Mouse (Mus musculus): ENCODE measurements at regions not wholly inside any gene's neighbourhood (a gene's known extent, or its start where the extent isn't known, plus 50 kb on each side); places are given as distances from the start of the nearest gene placed in this dataset.
A peak's percentile ranks its signal among the peaks of the same experiment; 100 is the strongest.

- no peak for DNase-seq (ENCODE audit: low spot score in 2 of 2)
- intact Hi-C loops (cut with DNase I), result no loop called here
Measured at GRCm38 (mm10) chr10:43765275-43765674, 136.3 kb downstream of the Qrsl1 start.

GRCm38 (mm10) chr10:43765829-43766486 lies 135.6 kb downstream of the Qrsl1 start:
- intact Hi-C loops (cut with DNase I), result no loop called here
- DNase-seq (ENCODE audit: low spot score in 2 of 2), result no peak

DNA sequence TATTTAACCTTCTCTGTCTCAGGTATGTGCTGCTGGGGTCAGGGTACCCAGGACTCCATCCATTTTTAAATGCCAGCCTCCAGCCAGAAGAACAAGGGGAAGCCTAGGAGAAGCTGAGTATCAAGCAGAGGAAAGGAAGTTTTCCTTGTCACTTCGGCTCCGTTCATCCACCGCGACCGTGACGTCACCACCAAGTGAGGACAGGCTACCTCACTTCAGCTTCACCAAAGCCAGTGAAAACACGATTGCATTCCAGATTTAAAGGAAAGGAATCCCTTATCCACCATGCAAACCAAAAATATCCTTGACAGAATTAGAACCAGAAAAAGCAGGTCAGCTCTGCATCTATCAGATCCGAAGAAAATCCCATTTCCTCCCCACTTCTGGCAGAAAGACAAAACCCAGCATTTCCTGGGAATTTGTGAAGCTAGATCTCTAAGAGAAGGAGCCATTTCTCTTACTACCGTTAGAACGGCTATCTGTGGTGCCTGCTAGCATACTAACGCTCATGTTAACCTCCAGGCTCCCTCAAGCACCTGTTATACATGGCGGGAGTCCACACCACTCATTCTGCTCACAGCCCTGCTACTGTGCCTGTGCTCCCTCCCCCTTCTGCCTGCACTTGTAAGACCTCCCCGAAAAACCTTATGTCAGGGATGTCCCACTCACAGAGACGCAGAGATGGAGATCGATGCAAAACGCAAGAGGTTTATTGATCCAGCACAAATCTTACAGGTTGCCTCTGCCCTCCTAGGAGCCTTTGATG lies 133.4 kb downstream of the Qrsl1 start:
- intact Hi-C loops (cut with DNase I), result no loop called here
- peak; percentile 9 to 26 for DNase-seq (ENCODE audit: low spot score in 2 of 2)

GRCm38 (mm10) chr10:43769026-43769425 lies 132.5 kb downstream of the Qrsl1 start:
- DNase-seq (ENCODE audit: low spot score in 2 of 2), result no peak
- intact Hi-C loops (cut with DNase I), result no loop called here

DNA sequence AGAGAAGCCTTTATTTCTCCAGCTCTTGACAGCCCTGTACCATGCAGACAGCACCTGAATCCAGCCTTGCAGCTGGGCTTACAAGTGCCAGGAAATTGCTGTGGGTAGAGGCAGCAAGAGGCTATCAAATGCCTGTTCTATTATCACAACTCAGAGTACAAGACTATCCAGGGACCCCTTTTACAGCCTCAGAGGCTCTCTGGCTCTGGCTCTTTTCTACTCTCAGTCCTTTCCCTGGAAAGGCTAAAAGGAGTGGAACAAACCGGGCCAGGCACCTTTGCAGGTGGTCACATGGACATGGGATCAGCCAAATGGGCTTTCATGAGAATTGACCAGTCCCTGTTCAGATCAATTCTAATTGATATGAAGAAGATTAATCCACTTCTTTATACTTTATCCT lies 125.7 kb downstream of the Qrsl1 start:
- intact Hi-C loops (cut with DNase I), result no loop called here
- DNase-seq (ENCODE audit: low spot score in 2 of 2), result no peak

DNA sequence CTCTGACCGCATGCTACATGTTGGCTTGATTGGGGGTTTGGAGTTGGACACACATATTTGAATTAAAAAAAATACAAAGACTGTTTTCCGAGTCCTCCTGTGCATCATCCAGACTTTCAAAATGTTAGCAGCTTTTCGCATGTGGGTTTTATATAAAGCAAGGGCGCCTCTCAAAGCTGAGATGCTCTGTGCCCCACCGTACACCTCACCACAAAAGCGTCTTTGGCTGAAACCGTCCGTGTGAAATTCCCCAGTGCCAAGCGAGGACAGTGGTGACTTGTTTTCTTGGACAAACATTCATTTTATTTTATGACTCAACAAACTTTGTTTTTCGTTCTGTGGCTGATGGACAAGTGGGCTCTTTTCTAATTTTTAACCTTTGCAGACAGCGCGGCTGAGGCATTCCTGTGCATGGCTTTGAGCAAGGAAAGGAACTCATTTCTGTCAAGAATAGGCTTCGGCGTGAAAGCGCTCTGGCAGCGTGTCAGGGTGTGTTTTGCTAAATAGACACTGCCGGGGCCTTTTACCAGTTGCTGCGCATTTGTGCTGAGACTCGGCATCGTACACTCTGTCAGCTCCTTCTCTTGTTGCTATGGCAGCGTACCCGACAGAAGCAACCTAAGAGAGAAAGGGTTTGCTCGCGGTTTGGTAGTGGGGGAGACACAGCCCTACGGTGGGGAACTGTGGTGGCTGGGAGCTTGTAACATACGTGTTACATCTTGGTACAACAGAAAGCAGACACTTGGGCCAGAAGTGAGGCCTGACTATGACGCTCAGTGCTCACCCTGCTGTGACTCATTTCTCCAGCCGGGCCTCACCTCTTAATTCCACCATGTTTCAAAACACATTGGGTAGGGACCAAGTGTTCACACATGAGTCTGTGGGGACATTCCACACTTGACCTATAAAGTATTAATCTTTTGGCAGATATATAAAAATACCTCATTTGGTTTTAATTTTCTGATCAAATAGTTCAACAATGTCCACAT lies 123.6 kb downstream of the Qrsl1 start:
- intact Hi-C loops (cut with DNase I), result no loop called here
- peak; percentile 57 to 59 for DNase-seq (ENCODE audit: low spot score in 2 of 2)

DNA sequence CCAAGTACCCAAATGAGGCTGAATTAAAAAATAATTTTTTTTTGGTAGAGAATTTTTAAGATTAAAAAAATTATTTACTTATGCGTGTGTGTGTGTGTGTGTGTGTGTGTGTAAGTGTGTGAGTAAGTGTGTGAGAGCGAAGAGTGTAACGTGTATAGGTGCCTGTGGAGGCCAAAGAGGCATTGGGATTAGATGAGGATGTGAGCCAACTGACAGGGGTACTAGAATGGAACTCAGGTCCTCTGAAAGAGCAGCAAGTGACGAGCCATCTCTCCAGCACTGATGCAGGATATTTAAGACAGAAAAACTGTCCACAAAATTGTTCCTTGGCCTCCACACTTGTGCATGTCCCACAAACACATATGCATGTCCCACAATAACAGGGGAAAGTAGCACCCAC lies 121.0 kb downstream of the Qrsl1 start:
- no peak for DNase-seq (ENCODE audit: low spot score in 2 of 2)
- intact Hi-C loops (cut with DNase I), result no loop called here

- intact Hi-C loops (cut with DNase I), result no loop called here
- DNase-seq (ENCODE audit: low spot score in 2 of 2), result no peak
Measured at GRCm38 (mm10) chr10:43783304-43783703, 118.2 kb downstream of the Qrsl1 start.

DNA sequence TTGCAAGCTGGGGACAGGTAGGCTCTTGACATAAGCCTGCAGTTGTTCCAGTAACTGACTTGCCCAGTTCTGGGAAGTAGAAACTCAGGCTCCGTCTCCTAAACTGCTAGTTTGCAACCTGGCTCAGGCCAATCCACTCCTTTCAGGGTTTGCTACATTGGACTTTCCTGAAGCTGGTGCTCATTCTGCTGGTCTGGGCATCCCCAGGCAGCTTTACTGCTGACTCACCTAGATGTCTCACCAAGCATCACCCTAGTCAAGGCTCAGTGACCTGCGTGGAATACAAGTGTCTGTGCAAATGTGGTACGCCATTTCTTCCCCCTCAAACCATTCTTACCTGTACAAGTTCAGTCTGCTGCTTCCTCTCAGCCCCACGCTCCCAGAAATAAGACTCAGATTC lies 110.8 kb downstream of the Qrsl1 start:
- intact Hi-C loops (cut with DNase I), result no loop called here

GRCm38 (mm10) chr10:43791525-43792021 lies 110.0 kb downstream of the Qrsl1 start:
- intact Hi-C loops (cut with DNase I), result no loop called here
- DNase-seq (ENCODE audit: low spot score in 2 of 2), result no peak

More for the DNA sequence above, 110.8 kb downstream of the Qrsl1 start:
- no peak for DNase-seq (ENCODE audit: low spot score in 2 of 2)

GRCm38 (mm10) chr10:43792618-43793017 lies 108.9 kb downstream of the Qrsl1 start:
- no peak for DNase-seq (ENCODE audit: low spot score in 2 of 2)
- intact Hi-C loops (cut with DNase I), result no loop called here

DNA sequence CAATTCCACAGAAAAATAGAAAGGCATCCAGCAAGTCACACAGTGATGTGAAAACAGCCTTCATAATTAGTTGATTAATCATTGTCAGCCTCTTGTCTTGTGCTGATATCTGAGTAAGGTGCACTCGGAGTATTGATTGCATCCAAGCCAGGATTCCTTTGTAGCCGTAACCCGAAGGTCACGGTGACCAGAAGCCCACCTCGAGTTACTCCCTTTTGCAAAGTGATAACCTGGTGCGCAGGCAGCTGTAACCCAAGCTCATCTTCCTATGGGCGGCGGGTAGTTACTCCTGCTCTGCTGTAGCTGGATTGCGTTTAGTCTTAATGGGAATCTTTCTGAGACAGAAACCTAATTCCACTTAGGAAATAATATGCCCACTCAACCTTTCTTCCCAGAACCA lies 107.0 kb downstream of the Qrsl1 start:
- intact Hi-C loops (cut with DNase I), result no loop called here

DNA sequence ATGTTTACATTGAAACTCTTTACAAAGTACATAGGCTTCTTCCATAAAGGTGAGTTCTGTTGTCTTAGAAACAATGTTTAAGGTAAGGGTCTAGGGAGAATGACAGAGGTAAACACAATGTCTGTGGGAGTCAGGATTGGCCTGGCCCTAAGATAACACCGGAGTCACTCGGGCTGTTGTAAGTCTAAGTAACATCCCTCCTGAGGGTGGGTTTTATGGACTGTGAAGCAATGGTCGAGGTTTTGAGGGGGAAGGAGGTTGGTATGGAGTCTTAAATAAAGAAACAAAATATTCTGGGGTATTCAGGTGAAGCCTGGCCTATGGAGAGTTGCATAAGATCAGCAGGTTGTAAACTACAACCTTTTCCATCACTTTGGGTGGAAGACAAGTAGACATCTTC lies 101.5 kb downstream of the Qrsl1 start:
- intact Hi-C loops (cut with DNase I), result no loop called here
- DNase-seq (ENCODE audit: low spot score in 2 of 2), result no peak

More for the DNA sequence above, 107.0 kb downstream of the Qrsl1 start:
- DNase-seq (ENCODE audit: low spot score in 2 of 2), result no peak

DNA sequence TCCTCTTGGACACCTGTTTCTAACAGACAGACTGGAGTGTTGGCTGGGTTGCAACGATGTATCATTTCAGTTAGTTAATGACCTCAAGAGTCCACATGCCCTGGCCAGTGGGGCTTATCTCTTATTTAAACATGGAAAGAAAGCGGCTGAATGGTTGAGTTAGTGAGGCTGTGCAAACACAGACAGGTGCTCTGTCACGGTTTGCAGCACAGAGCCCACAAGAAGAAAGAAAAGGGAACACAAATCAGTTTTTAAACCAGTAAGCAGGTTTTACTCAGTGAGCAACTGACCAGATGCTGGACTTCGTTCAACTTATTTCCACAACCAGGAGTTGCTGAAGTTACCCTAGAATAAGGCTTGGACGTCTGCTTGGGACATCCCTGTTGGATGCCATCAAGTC lies 86.3 kb downstream of the Qrsl1 start:
- no peak for DNase-seq (ENCODE audit: low spot score in 2 of 2)
- intact Hi-C loops (cut with DNase I), result no loop called here

DNA sequence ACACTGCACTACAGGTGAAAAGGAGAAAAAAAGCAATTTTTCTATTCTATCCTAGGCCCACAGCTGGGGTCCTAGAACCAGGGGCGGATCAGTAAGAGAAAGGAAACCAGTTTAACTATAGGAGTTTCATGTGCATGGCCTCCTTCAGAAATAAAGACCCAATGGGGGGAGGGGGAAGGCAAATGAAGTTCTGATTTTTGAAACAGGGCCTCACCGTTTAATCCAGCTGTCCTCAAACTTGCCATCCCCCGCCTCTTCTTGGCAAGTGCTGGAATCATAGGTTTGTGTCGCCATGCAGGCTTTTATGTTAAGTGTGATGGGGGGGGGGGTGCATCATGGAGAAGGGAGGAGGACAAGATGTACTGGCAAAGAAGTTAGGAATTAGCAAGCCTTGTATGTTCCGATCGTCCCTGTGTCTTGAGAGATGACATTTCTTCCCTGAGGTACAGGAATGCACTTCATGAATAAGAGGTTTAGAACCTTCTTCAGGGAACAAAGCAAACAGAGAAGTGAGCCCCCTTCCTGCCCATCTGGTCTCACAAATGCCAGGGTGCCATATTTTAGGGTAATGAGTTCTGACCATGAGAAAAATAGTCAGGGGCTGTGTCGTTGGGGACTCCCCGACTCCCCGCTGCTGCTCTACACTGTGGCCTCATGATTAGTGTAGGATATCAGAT lies 83.9 kb downstream of the Qrsl1 start:
- no peak for DNase-seq (ENCODE audit: low spot score in 2 of 2)
- intact Hi-C loops (cut with DNase I), result no loop called here

- DNase-seq (ENCODE audit: low spot score in 2 of 2), result no peak
- intact Hi-C loops (cut with DNase I), result no loop called here
Measured at GRCm38 (mm10) chr10:43818623-43819022, 82.9 kb downstream of the Qrsl1 start.

DNA sequence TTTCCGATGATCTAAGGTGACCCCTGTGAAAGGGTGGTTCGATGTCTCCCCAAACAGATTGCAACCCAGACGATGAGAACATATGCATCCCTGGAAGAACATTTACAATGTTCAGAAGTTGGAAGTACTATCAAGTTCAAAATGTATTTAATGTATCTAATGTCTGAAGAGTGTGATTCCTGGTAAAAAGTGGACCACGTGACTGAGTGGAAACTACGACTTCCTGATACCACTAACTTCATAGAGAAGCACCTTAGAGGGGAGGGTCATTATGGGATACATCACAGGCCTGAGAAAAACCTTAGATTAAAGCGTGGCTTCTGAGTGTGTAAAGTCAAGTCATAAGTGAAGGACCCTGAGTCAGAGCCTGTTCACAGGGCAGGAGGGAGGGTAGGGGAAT lies 82.1 kb downstream of the Qrsl1 start:
- intact Hi-C loops (cut with DNase I), result no loop called here
- DNase-seq (ENCODE audit: low spot score in 2 of 2), result no peak

- intact Hi-C loops (cut with DNase I), result no loop called here
- DNase-seq (ENCODE audit: low spot score in 2 of 2), result no peak
Measured at GRCm38 (mm10) chr10:43822615-43823014, 78.9 kb downstream of the Qrsl1 start.

- intact Hi-C loops (cut with DNase I), result no loop called here
Measured at GRCm38 (mm10) chr10:43824009-43824408, 77.5 kb downstream of the Qrsl1 start.

More at GRCm38 (mm10) chr10:43824009-43824408, 77.5 kb downstream of the Qrsl1 start:
- no peak for DNase-seq (ENCODE audit: low spot score in 2 of 2)

Data from left cerebral cortex, postnatal 14 days (tissue).